Mouse (Mus musculus) spleen, adult 18-20 months (tissue): ENCODE measurements around the gene Ms4a4b.

Experiments
- DNase-seq, 2 experiments: peaks; one replicate each; pipeline ENCODE4 v3.0.0; 2022; ENCODE audit warnings: mixed read lengths in 2 of 2

Gene Ms4a4b

GRCm38 (mm10) chr19:11491406-11492189 is 48.2 kb downstream of the Ms4a4b start:
- no peak for DNase-seq

- DNase-seq: no peak
Observed at GRCm38 (mm10) chr19:11492671-11493070, 49.3 kb downstream of the Ms4a4b start.

DNA sequence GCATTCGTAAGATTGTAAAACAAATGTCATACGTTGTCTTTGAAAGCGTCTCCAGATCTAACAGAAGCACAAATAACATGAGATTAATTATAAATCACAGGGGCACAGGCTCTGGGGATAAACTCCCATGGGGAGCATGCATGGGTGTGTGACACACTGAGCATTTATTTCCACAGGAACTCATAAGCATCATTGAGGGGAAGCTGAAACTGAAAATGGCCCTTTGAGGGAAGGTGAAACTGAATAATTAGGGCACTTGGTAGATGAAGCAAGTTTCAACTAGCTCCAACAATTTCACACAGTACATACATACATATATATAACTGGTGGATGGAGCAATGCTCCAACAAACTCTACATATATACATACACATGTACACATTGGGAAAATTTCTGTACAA is 51.2 kb downstream of the Ms4a4b start:
- no peak for DNase-seq

DNA sequence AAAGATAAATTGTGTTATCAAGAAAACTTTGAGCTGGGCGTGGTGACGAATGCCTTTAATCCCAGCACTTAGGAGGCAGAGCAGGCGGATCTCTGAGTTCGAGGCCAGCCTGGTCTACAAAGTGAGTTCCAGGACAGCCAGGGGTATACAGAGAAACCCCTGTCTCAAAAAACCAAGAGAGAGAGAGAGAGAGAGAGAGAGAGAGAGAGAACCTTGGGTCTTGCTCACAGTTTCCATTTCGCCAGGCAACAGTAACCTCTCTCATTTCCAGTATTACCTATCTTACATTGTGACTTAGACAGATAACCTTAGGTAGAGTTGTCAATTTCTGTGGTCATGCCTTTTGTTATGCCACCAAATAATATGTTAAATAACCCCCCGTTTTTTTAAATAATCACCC is 53.0 kb downstream of the Ms4a4b start:
- no peak for DNase-seq

GRCm38 (mm10) chr19:11497300-11497699 is 53.9 kb downstream of the Ms4a4b start:
- DNase-seq: peak in 1 of 2 experiments; percentile 35

DNA sequence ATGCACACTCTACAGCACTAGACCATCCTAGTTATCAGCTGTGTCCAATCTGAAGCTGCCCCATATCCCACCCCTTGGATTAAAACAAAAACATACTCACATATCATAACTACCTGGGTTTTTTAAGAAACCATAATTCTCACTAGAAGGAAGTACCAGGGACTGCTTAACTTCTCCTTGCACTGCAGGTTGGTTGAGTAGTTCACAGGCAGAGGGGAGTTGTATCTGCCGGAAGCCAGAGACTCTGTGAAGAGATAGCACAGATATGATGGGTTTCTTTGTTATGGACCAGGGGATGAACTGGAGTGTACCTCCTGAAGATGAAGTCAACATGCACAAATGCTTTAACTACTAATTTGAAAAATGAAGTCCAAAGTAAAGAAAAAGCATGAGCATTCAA is 57.4 kb downstream of the Ms4a4b start:
- no peak for DNase-seq

DNA sequence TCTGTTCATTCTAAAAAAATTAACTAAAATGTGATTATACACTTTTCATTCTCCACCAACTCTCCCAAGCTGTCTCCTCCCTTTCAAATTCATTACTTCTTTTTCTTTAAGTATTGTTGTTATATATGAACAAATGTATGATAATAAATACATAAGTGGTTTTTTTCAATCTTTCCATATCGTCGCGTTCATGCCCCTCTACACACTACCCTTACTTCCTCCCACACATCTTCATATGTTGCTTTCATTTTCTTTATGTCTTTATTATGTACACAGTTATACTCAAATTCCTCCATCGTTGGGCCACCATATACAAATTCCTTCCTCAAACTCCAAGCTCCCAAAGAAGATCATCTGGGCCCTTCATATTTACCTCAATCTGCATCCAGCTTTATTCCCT is 58.0 kb downstream of the Ms4a4b start:
- DNase-seq: no peak

DNA sequence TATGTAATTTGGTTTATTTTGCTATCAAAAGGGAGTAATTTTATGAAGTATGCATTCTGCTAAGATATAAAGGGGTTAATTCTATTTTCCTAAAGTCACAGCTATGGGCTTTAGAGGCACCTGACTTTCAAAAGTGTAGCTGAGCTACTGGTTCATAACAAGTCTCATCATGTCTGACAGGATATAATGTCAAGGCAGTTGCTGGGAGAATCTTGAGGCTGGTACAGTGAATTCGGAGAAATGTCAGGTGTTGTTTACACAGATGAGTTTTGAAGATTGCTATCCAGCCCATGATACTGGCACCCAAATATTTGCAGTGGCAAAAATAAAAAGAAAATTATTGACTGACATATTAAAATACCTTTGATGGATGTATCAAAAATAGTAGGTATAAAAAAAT is 61.5 kb downstream of the Ms4a4b start:
- DNase-seq: no peak

GRCm38 (mm10) chr19:11513458-11513857 is 70.1 kb downstream of the Ms4a4b start:
- no peak for DNase-seq

DNA sequence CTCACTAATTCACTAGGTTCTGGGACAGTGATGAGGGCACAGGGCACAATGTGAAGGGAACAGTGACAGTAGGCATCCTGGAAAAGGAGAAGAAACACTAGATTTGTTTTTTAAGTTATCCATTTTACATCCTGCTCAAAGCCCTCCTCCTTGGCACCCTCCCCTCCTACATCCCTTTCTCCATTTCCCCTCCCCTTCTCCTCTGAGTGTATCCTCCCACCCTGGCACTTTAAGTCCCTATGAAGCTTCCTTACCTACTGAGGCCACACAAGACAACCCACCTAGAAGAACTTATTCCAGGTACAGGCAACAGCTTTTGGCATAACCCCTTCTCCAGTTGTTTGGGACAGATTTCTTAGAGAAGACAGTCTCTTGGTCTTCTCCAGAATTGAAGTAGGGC is 72.9 kb downstream of the Ms4a4b start, which contains the start of gene Ms4a6b:
Gene Ms4a6b (plus strand): TSS at position 267 of the 400 bp plus-strand sequence.
- no peak for DNase-seq
